15 mouse cellular contexts compared by ENCODE assay signal in the genomic region with DNA sequence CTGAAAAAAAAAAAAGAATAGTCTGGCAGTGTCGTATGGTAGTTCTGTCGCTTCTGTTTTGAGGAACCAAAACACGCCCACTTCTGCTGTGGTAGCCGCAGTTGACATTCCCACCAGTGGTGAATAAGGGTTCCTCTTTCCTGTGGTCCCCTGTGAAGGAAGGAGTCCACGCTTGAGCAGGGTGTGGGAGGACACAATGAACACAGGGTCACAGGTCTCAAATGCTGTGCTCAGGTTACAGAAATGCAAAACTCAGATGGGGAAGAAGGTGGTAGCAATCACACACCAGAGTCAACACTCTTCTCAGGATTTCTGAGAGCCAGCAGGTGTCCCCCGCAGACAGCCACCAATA. TPM values are rescaled to one million over a fixed set of nuclear protein-coding genes. Genes with fewer than 3 reads are reported as not detected.
DNase-seq lines count a peak whose midpoint lies in the region; ATAC-seq lines count a peak whose summit lies in the region.
"Had no signal": no experiment of that assay in that cellular context is flagged by ENCODE, and none has a peak within 500 bp of the region (broad histone marks: within the 10 kb centered on the region; RNA-seq: fewer than 3 reads in every experiment).

No protein-coding gene starts in this region.

- no peaks in the 10 kb centered on the region for H3K27me3 ChIP-seq in kidney, embryonic 16.5 days (ENCODE audit: insufficient read depth, low read length)
- H3K27me3 ChIP-seq: heart, embryonic 13.5 days; intestine, embryonic 15.5 days; midbrain, embryonic 12.5 days had no signal

- no peak overlapping the region for H3K4me3 ChIP-seq in kidney, embryonic 16.5 days (ENCODE audit: low read length)
- H3K4me3 ChIP-seq: heart, embryonic 13.5 days; intestine, embryonic 15.5 days; midbrain, embryonic 12.5 days had no signal

- WGBS in kidney, embryonic 16.5 days: 52% methylated on average over 6 of the region's 6 CpGs

- no peaks in the 10 kb centered on the region for H3K4me1 ChIP-seq in kidney, embryonic 16.5 days (ENCODE audit: insufficient read depth, low read length)
- H3K4me1 ChIP-seq: heart, embryonic 13.5 days; intestine, embryonic 15.5 days; midbrain, embryonic 12.5 days had no signal

- H3K27ac ChIP-seq in kidney, embryonic 16.5 days (ENCODE audit: low read length): no peak overlapping the region
- H3K27ac ChIP-seq: heart, embryonic 13.5 days; intestine, embryonic 15.5 days; midbrain, embryonic 12.5 days had no signal

- ATAC-seq in kidney, embryonic 16.5 days (ENCODE audit: low FRiP score, low TSS enrichment): 0 out of 2 replicates have a peak, but pooled peaks have one; percentile 43
- ATAC-seq: intestine, embryonic 15.5 days had no signal

- DNase-seq in kidney, adult 8-10 months: no peak
- peak; percentile 23 for DNase-seq in T-cell, adult 2 months (ENCODE audit: low spot score)
- DNase-seq in lung, postnatal 10 days: peak; percentile 20
- peak; percentile 42 to 60 for DNase-seq in spleen, adult 18-20 months
- no peak for DNase-seq in urinary bladder, postnatal 10 days (ENCODE audit: low spot score)
- no peak for DNase-seq in urinary bladder, postnatal 25 days (ENCODE audit: low spot score)
- DNase-seq: adrenal gland, postnatal 25 days; left cerebral cortex, postnatal 4 days had no signal

- H3K9me3 ChIP-seq in kidney, embryonic 16.5 days (ENCODE audit: low read length): no peaks in the 10 kb centered on the region
- H3K9me3 ChIP-seq: G1E; heart, embryonic 13.5 days; intestine, embryonic 15.5 days; midbrain, embryonic 12.5 days had no signal

- no peak overlapping the region for H3K4me2 ChIP-seq in kidney, embryonic 16.5 days (replicated peaks; ENCODE audit: low read depth, low read length)
- H3K4me2 ChIP-seq: heart, embryonic 13.5 days; intestine, embryonic 15.5 days; midbrain, embryonic 12.5 days had no signal

- H3K36me3 ChIP-seq in kidney, embryonic 16.5 days (ENCODE audit: insufficient read depth, low read length): no peaks in the 10 kb centered on the region
- H3K36me3 ChIP-seq: G1E; heart, embryonic 13.5 days; intestine, embryonic 15.5 days; midbrain, embryonic 12.5 days had no signal

- H3K9ac ChIP-seq in kidney, embryonic 16.5 days (replicated peaks; ENCODE audit: low read length): no peak overlapping the region
- H3K9ac ChIP-seq: heart, embryonic 13.5 days; intestine, embryonic 15.5 days; midbrain, embryonic 12.5 days had no signal

RNA-seq across cellular contexts. Expression of gene Slc36a3, which starts 3.5 kb away (rescaled TPM):
- polyA plus RNA-seq in kidney, embryonic 16.5 days (2015; fragmentation: Nextera tagmentation; extraction: Ambion mirVana): not detected in 2 replicates
- polyA plus RNA-seq: cortical plate, adult 2 months; forebrain, embryonic 11.5 days; G1E; heart, embryonic 13.5 days; intestine, embryonic 15.5 days; midbrain, embryonic 12.5 days had no signal

RNA-seq across cellular contexts. Expression of gene Slc36a2, which starts 29.8 kb away (rescaled TPM):
- 0.61 and 0.81 TPM in 2 replicates for polyA plus RNA-seq in kidney, embryonic 16.5 days (2015; fragmentation: Nextera tagmentation; extraction: Ambion mirVana)
- polyA plus RNA-seq: forebrain, embryonic 11.5 days; G1E; midbrain, embryonic 12.5 days had no signal

RNA-seq across cellular contexts. Expression of gene Slc36a1, which starts 49.1 kb away (rescaled TPM):
- 1.6 and 3.0 TPM in 2 replicates for polyA plus RNA-seq in kidney, embryonic 16.5 days (2015; fragmentation: Nextera tagmentation; extraction: Ambion mirVana)

RNA-seq across cellular contexts. Expression of gene Gm2a, which starts 57.1 kb away (rescaled TPM):
- polyA plus RNA-seq in kidney, embryonic 16.5 days (2015; fragmentation: Nextera tagmentation; extraction: Ambion mirVana): 38.0 and 39.7 TPM in 2 replicates
- polyA plus RNA-seq: G1E had no signal

Comparison
In these comparisons a context has a peak if more than half of its experiments do, and no peak if none do; other contexts are left out.
1. DNase-seq: peak in T-cell, adult 2 months (single experiment), lung, postnatal 10 days (single experiment) and spleen, adult 18-20 months (2 of 2); none in kidney, adult 8-10 months (0 of 2), urinary bladder, postnatal 10 days (single experiment) and urinary bladder, postnatal 25 days (single experiment).